Mouse (Mus musculus): Measurements from ENCODE around the gene Inca1. TPM values are rescaled to one million over a fixed set of nuclear protein-coding genes. Genes with fewer than 3 reads are reported as not detected.

Inca1 gene
- total and polyA plus RNA-seq, 3 experiments, result 0.35 to 2.2 TPM; not detected in 1

GRCm38 (mm10) chr11:70656456-70656927 lies 43.5 kb downstream of the Inca1 start:
- H3K36me3 ChIP-seq (ENCODE audit: control insufficient read depth in 1 of 2, insufficient read depth in 2 of 2, low read length in 2 of 2), result peaks cover 6 to 23% of the 10 kb centered on the region in 2 experiments; a peak in 3 of 4 replicates
- peak; percentile 80; the same call in 1 of the 2 replicates for TF ChIP-seq MYC (IDR thresholded peaks at IDR 0.05; ENCODE audit: low read depth, low read length)
- TF ChIP-seq GATA1 (IDR thresholded peaks at IDR 0.05; ENCODE audit: low read depth, low read length), result no peak
- peak; percentile 35; the same call in 1 of the 2 replicates for TF ChIP-seq TCF12 (IDR thresholded peaks at IDR 0.05; ENCODE audit: low read depth, low read length)
- no peak for TF ChIP-seq MYB (IDR thresholded peaks at IDR 0.05; ENCODE audit: low read depth, low read length)
- no peak for TF ChIP-seq SMC3 (IDR thresholded peaks at IDR 0.05; ENCODE audit: low read depth, low read length)
- no peak for TF ChIP-seq CHD1 (IDR thresholded peaks at IDR 0.05; ENCODE audit: low read depth, low read length)
- peak; percentile 55 for TF ChIP-seq SIN3A (IDR thresholded peaks at IDR 0.05; ENCODE audit: low read length)
- 0 out of 2 replicates have a peak, but pooled peaks have one; percentile 4 for TF ChIP-seq NELFE (IDR thresholded peaks at IDR 0.05; ENCODE audit: low read depth, low read length)
- 0 out of 2 replicates have a peak, but pooled peaks have one; percentile 23 for TF ChIP-seq ZMIZ1 (IDR thresholded peaks at IDR 0.05; ENCODE audit: low read depth, low read length)
- peak; percentile 24; the same call in 1 of the 2 replicates for TF ChIP-seq MXI1 (IDR thresholded peaks at IDR 0.05; ENCODE audit: low read depth, low read length)
- 0 out of 2 replicates have a peak, but pooled peaks have one; percentile 14 for TF ChIP-seq TBP (IDR thresholded peaks at IDR 0.05; ENCODE audit: low read depth, low read length)
- TF ChIP-seq BHLHE40 (IDR thresholded peaks at IDR 0.05; ENCODE audit: borderline replicate concordance, low read depth, low read length), result peak; percentile 26; the same call in 1 of the 2 replicates
- TF ChIP-seq MAFK (IDR thresholded peaks at IDR 0.05; ENCODE audit: borderline replicate concordance, low read depth, low read length), result 0 out of 2 replicates have a peak, but pooled peaks have one; percentile 16
- peak; percentile 88 for TF ChIP-seq MAX (IDR thresholded peaks at IDR 0.05; ENCODE audit: low read length)
- peak; percentile 71 for DNase-seq (ENCODE audit: low read depth, low spot score)
- no peaks in the 10 kb centered on the region for H3K9me3 ChIP-seq (replicated peaks; ENCODE audit: insufficient read depth, low read length)
- no peaks in the 10 kb centered on the region for H3K27me3 ChIP-seq (ENCODE audit: control insufficient read depth in 1 of 2, insufficient read depth in 2 of 2, low read length in 2 of 2)
- peaks cover 2 to 28% of the 10 kb centered on the region in 2 experiments for H3K4me1 ChIP-seq (ENCODE audit: control insufficient read depth in 1 of 2, insufficient read depth in 2 of 2, low read length in 2 of 2)
- peak overlapping the region; percentile 88 for H3K9ac ChIP-seq (ENCODE audit: control insufficient read depth, low read depth, low read length, poor library complexity, severe bottlenecking)
- H3K27ac ChIP-seq (ENCODE audit: control insufficient read depth, low read depth, low read length), result peak overlapping the region; percentile 99
- peaks cover 45% of the 10 kb centered on the region for H3K79me2 ChIP-seq (ENCODE audit: control insufficient read depth, insufficient read depth, low read length, poor library complexity)
- H3K4me3 ChIP-seq (ENCODE audit: control insufficient read depth in 1 of 2, insufficient read depth in 1 of 2, low read depth in 2 of 2, low read length in 2 of 2), result peak overlapping the region; percentile 74 to 80

DNA sequence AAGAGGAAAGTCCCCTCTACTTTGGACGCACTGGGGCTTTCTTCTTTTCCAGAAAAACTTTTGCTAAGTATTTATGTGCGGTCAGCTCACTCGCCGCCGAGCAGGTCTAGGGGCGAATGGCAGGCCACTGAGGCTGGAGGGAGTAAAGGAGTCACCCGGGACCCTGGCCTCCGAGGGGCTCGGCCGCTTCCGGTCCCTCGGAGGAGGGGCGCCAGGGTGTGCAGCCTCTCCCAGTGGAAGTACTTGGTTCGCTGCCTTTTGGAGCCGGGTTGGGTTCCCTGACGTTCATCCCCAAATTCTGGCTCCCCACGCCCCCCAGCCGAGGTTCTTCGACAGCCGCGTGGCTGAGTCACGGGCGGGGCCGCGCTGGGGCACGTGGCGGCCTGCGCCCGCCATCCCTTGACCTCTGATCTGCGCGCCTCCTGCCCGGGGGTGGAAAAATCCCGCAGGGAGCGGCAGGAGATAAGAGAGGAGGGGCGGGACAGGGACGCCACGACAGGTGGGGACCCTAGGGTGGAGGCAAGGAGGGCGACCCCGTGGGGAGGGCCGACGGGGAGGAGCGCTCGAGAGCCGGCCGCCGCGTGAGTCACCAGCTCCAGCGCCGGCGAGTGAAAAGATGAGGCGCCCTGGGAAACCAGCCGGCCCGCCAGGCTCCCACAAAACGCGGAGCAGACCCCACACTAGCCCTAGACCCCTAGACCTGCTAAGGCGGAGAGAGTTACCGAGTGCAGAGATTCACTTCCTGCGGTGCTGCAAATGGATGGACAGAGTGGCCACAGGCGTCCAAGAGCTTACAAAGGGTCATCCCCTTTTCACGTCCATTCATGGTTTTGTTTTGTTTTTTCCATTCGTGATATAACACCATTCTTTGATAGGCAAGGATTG lies 44.1 kb downstream of the Inca1 start:
- peaks cover 8 to 30% of the 10 kb centered on the region in 2 experiments; a peak in 3 of 4 replicates for H3K36me3 ChIP-seq (ENCODE audit: control insufficient read depth in 1 of 2, insufficient read depth in 2 of 2, low read length in 2 of 2)
- H3K9ac ChIP-seq (ENCODE audit: control insufficient read depth, low read depth, low read length, poor library complexity, severe bottlenecking), result peak overlapping the region; percentile 88
- no peaks in the 10 kb centered on the region for H3K9me3 ChIP-seq (replicated peaks; ENCODE audit: insufficient read depth, low read length)
- H3K79me2 ChIP-seq (ENCODE audit: control insufficient read depth, insufficient read depth, low read length, poor library complexity), result peaks cover 51% of the 10 kb centered on the region
- H3K27ac ChIP-seq (ENCODE audit: control insufficient read depth, low read depth, low read length), result peak overlapping the region; percentile 99
- H3K4me3 ChIP-seq (ENCODE audit: control insufficient read depth in 1 of 2, insufficient read depth in 1 of 2, low read depth in 2 of 2, low read length in 2 of 2), result peak overlapping the region; percentile 74 to 80
- peak; percentile 79 for TF ChIP-seq USF1 (IDR thresholded peaks at IDR 0.05; ENCODE audit: low read depth, low read length)
- TF ChIP-seq MAX (IDR thresholded peaks at IDR 0.05; ENCODE audit: low read length), result peak; percentile 94
- no peak for TF ChIP-seq MAFK (IDR thresholded peaks at IDR 0.05; ENCODE audit: borderline replicate concordance, low read depth, low read length)
- peak; percentile 90 for TF ChIP-seq MYC (IDR thresholded peaks at IDR 0.05; ENCODE audit: low read depth, low read length)
- peak; percentile 82 for TF ChIP-seq MXI1 (IDR thresholded peaks at IDR 0.05; ENCODE audit: low read depth, low read length)
- TF ChIP-seq ZC3H11A (IDR thresholded peaks at IDR 0.05; ENCODE audit: low read depth, low read length), result no peak
- TF ChIP-seq ELF1 (IDR thresholded peaks at IDR 0.05; ENCODE audit: low read depth, low read length), result peak; percentile 51; the same call in 1 of the 2 replicates
- TF ChIP-seq MAZ (IDR thresholded peaks at IDR 0.05; ENCODE audit: low read depth, low read length), result peak; percentile 90
- peak in 1 of 2 experiments; percentile 57; a peak in 3 of 4 replicates for TF ChIP-seq EP300 (IDR thresholded peaks at IDR 0.05; ENCODE audit: low read depth in 1 of 2, low read length in 2 of 2)
- peak; percentile 50; the same call in 1 of the 2 replicates for TF ChIP-seq NELFE (IDR thresholded peaks at IDR 0.05; ENCODE audit: low read depth, low read length)
- TF ChIP-seq MEF2A (IDR thresholded peaks at IDR 0.05; ENCODE audit: extremely low read depth, insufficient replicate concordance, low read depth, low read length, poor library complexity, severe bottlenecking), result no peak
- TF ChIP-seq NRF1 (IDR thresholded peaks at IDR 0.05; ENCODE audit: insufficient read depth, low read depth, low read length, poor library complexity, severe bottlenecking), result peak; percentile 23; the same call in 1 of the 2 replicates
- TF ChIP-seq BHLHE40 (IDR thresholded peaks at IDR 0.05; ENCODE audit: borderline replicate concordance, low read depth, low read length), result peak; percentile 41; the same call in 1 of the 2 replicates
- TF ChIP-seq TCF12 (IDR thresholded peaks at IDR 0.05; ENCODE audit: low read depth, low read length), result peak; percentile 15
- peak; percentile 29; the same call in 1 of the 2 replicates for TF ChIP-seq HCFC1 (IDR thresholded peaks at IDR 0.05; ENCODE audit: low read depth, low read length)
- TF ChIP-seq UBTF (IDR thresholded peaks at IDR 0.05; ENCODE audit: borderline replicate concordance, insufficient read depth, low read depth, low read length), result no peak; the same call in 1 of the 2 replicates
- no peak for TF ChIP-seq GABPA (IDR thresholded peaks at IDR 0.05; ENCODE audit: low read depth, low read length)
- TF ChIP-seq ZMIZ1 (IDR thresholded peaks at IDR 0.05; ENCODE audit: low read depth, low read length), result peak; percentile 32; the same call in 1 of the 2 replicates
- TF ChIP-seq POLR2A (IDR thresholded peaks at IDR 0.05; ENCODE audit: control insufficient read depth in 1 of 2, insufficient read depth in 1 of 2, low read depth in 1 of 2, low read length in 2 of 2, poor library complexity in 1 of 2), result peak; percentile 11 to 60
- H3K4me1 ChIP-seq (ENCODE audit: control insufficient read depth in 1 of 2, insufficient read depth in 2 of 2, low read length in 2 of 2), result peaks cover 3 to 34% of the 10 kb centered on the region in 2 experiments
- DNase-seq (ENCODE audit: low read depth, low spot score), result peak; percentile 90
- no peaks in the 10 kb centered on the region for H3K27me3 ChIP-seq (ENCODE audit: control insufficient read depth in 1 of 2, insufficient read depth in 2 of 2, low read length in 2 of 2)

All from MEL (cell line).